Mouse (Mus musculus): Measurements from ENCODE around the gene Zbtb25. TPM values are rescaled to one million over a fixed set of nuclear protein-coding genes. Genes with fewer than 3 reads are reported as not detected.

Zbtb25 gene
- polyA plus RNA-seq, 1 experiment from 2014 or later: 18.4 TPM

DNA sequence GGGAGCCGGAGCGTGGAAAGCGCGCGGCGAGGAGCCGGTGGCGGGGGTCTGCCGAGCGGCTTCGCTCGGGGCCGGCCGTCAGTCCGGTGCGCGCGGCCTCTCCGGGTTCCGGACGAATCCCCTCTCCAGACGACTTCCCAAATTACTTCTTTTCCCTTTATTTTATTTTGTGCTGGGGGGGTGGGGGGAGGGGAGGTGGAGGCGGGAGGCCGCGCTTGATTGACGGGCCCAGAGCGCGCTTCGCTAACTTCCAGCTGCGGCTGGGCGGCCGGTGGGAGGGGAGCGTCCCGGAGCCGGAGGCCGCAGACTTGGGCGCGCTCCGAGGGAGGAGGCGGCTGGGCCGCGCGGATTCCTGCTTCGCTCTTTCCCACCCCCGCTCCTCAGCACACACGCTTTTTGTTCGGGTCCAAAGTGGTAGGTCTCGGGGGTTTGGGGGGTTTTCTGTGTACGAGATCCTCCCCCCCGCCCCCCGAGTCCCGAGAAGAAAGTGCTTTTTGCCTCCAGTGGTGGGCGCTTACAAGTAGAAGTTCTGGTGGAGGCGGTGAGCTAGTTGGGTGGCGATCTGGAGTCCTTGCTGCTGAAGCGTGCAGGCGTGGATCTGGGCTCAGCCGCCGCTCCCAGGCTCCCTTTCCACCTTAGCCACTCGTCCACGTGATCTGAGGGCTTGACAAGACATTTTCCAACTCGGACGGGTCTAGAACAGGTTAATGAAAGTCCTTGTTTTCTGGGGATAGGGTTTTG is 1.6 kb upstream of the Zbtb25 start:
- peaks cover 19% of the 10 kb centered on the region for H3K4me1 ChIP-seq (ENCODE audit: insufficient read depth)
- no peaks in the 10 kb centered on the region for H3K9me3 ChIP-seq (ENCODE audit: low read depth, low read length)
- no peaks in the 10 kb centered on the region for H3K27me3 ChIP-seq (ENCODE audit: insufficient read depth, low read length)
- DNase-seq (peak; percentile 90), ATAC-seq (ENCODE audit: insufficient read depth) (peak; percentile 61)
- H3K4me3 ChIP-seq (ENCODE audit: low read depth, low read length): peak overlapping the region; percentile 89
- H3K27ac ChIP-seq (ENCODE audit: low read depth): peak overlapping the region; percentile 100
- peak overlapping the region; percentile 78 for H3K4me2 ChIP-seq
- under 1% methylated on average over 61 of the region's 63 CpGs for WGBS
- H3K9ac ChIP-seq: peak overlapping the region; percentile 99
- TF ChIP-seq CTCF (IDR thresholded peaks at IDR 0.05; ENCODE audit: low read depth): 0 out of 2 replicates have a peak, but pooled peaks have one; percentile 17
- no peaks in the 10 kb centered on the region for H3K36me3 ChIP-seq (ENCODE audit: insufficient read depth)

DNA sequence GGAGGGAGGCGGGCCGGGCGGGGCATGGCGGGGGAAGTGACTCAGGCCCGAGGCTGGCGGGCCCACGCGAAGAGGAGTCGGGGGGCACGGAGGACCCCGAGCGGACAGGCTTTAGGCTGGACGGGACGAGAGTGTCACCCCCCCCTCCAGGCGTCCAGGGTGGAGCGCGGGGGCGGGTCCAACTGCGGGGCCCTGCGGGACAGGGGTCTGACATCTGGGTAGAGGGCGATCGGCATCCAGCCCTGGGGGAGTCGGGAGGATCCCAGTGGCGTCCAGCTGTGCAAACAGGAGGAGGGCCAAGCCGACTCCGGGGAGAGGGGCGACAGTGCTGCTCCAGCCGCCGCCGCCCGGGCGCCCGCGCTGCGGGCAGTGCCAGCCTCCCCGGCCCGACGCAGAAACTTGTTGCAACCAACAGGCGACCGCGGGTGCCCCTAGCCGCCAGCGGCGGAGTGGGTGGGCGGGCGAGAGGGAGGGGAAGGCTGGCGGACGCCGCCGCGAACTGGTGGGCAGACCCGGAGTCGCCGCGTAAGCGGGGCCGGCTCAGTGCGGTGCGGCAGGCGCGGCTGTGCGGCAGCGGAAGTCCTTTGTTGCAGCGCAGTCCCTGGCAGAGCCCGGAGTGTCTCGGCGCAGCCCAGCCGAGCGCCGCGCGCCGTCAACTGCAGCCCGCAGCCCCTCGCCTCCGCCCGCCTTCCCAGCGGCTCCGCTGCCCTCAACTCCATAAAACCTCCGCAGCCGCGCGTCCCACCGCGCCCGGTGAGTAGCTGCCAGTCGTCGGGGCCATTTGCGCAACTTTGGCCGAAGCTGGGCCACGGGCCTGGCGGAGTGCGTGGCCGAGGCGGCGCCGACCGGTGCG is 802 bp upstream of the Zbtb25 start, which contains the start of gene Zbtb1:
Zbtb1 (plus strand) TSS at position 289 of the 853 bp plus-strand sequence.
- Histone ChIP-seq H3K27ac (ENCODE audit: low read depth) (peak within 1 kb of the TSS; percentile 100), H3K36me3 (ENCODE audit: insufficient read depth) (no peaks in the 10 kb centered on the region), H3K4me3 (ENCODE audit: low read depth, low read length) (peak within 1 kb of the TSS; percentile 89), H3K9me3 (ENCODE audit: low read depth, low read length) (no peaks in the 10 kb centered on the region), H3K4me1 (ENCODE audit: insufficient read depth) (peaks cover 19% of the 10 kb centered on the region), H3K4me2 (peak within 1 kb of the TSS; percentile 78), H3K27me3 (ENCODE audit: insufficient read depth, low read length) (no peaks in the 10 kb centered on the region), H3K9ac (peak within 1 kb of the TSS; percentile 99)
- no peak for TF ChIP-seq CTCF (IDR thresholded peaks at IDR 0.05; ENCODE audit: low read depth)
- ATAC-seq (ENCODE audit: insufficient read depth) (peak; percentile 70), DNase-seq (peak; percentile 84)
- WGBS: under 1% methylated on average over 93 of the region's 99 CpGs

DNA sequence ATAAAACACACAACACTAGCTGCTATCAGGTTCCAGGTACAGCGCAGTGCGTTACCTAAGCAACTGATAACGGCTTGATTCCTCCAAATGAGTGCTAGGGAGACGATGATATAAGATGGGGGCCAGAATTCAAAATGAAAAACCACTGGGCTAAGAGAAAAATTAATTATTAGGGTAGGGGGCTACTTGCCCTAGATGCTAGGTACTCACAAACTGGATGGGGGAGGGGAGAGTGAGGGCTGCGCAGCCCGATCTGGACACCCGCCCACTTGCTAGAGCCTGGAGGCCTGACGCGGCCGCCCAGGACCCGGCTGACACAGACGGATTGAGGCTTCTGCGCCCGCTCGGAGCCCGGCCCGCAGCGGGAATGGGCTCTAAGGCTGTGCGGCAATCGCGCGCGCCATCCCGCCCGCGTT is 604 bp downstream of the Zbtb25 start:
- DNase-seq (peak; percentile 81), ATAC-seq (ENCODE audit: insufficient read depth) (peak; percentile 35)
- WGBS: 0% methylated on average over 26 of the region's 26 CpGs

DNA sequence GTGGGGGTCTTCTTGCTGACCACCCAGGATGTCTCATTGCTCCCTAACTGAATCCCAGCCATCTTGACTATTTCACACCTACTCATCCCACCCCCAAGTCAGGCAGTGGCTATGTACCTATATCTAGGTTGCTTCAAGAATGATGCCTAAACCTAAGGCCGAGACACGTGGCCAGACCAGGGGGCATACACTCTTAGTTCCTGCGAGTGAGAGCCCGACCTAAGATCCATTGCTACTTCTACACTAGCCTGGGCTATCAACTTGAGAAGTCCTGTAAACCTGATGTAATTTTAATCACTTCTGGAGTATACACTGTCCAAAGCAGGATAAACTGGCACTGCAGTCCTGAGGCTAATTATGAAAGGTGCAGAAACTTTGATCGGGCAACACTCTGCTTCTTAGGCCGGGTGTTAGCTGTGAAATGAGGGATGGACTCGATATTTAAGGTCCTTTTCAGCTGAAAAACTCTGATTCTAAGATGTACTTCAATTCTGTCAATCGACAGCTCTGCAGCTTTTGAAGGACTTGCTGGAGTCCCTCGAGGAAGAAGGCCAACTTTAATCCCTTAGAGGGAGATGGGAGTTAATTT is 1.1 kb downstream of the Zbtb25 start:
- DNase-seq (no peak), ATAC-seq (ENCODE audit: insufficient read depth) (no peak)
- Histone ChIP-seq H3K9ac (peak overlapping the region; percentile 99), H3K27me3 (ENCODE audit: insufficient read depth, low read length) (no peaks in the 10 kb centered on the region), H3K4me1 (ENCODE audit: insufficient read depth) (peaks cover 19% of the 10 kb centered on the region), H3K4me2 (peak overlapping the region; percentile 78), H3K9me3 (ENCODE audit: low read depth, low read length) (no peaks in the 10 kb centered on the region), H3K4me3 (ENCODE audit: low read depth, low read length) (peak overlapping the region; percentile 89), H3K27ac (ENCODE audit: low read depth) (peak overlapping the region; percentile 100), H3K36me3 (ENCODE audit: insufficient read depth) (no peaks in the 10 kb centered on the region)
- WGBS: 7% methylated on average over 9 of the region's 9 CpGs
- no peak for TF ChIP-seq CTCF (IDR thresholded peaks at IDR 0.05; ENCODE audit: low read depth)

More for the DNA sequence above, 604 bp downstream of the Zbtb25 start:
- Histone ChIP-seq H3K9me3 (ENCODE audit: low read depth, low read length) (no peaks in the 10 kb centered on the region), H3K4me1 (ENCODE audit: insufficient read depth) (peaks cover 19% of the 10 kb centered on the region), H3K36me3 (ENCODE audit: insufficient read depth) (no peaks in the 10 kb centered on the region), H3K4me2 (peak overlapping the region; percentile 78), H3K27ac (ENCODE audit: low read depth) (peak overlapping the region; percentile 100), H3K4me3 (ENCODE audit: low read depth, low read length) (peak overlapping the region; percentile 89), H3K27me3 (ENCODE audit: insufficient read depth, low read length) (no peaks in the 10 kb centered on the region), H3K9ac (peak overlapping the region; percentile 99)
- no peak for TF ChIP-seq CTCF (IDR thresholded peaks at IDR 0.05; ENCODE audit: low read depth)

GRCm38 (mm10) chr12:76367096-76367995 is 2.1 kb downstream of the Zbtb25 start:
- no peak for TF ChIP-seq CTCF (IDR thresholded peaks at IDR 0.05; ENCODE audit: low read depth)
- Histone ChIP-seq H3K9ac (peak overlapping the region; percentile 99), H3K27me3 (ENCODE audit: insufficient read depth, low read length) (no peaks in the 10 kb centered on the region), H3K9me3 (ENCODE audit: low read depth, low read length) (no peaks in the 10 kb centered on the region), H3K4me3 (ENCODE audit: low read depth, low read length) (peak overlapping the region; percentile 89), H3K4me2 (peak overlapping the region; percentile 78), H3K4me1 (ENCODE audit: insufficient read depth) (peaks cover 14% of the 10 kb centered on the region), H3K27ac (ENCODE audit: low read depth) (peak overlapping the region; percentile 52; the same call in 1 of the 2 replicates), H3K36me3 (ENCODE audit: insufficient read depth) (no peaks in the 10 kb centered on the region)
- DNase-seq: peak; percentile 62
- no peak for ATAC-seq (ENCODE audit: insufficient read depth)
- WGBS: 23% methylated on average over 14 of the region's 14 CpGs

GRCm38 (mm10) chr12:76366276-76366675 is 3.1 kb downstream of the Zbtb25 start:
- no peak for DNase-seq
- no peak for ATAC-seq (ENCODE audit: insufficient read depth)
- Histone ChIP-seq H3K27me3 (ENCODE audit: insufficient read depth, low read length) (no peaks in the 10 kb centered on the region), H3K27ac (ENCODE audit: low read depth) (no peak overlapping the region), H3K36me3 (ENCODE audit: insufficient read depth) (no peaks in the 10 kb centered on the region), H3K9me3 (ENCODE audit: low read depth, low read length) (no peaks in the 10 kb centered on the region), H3K4me2 (no peak overlapping the region), H3K9ac (no peak overlapping the region), H3K4me1 (ENCODE audit: insufficient read depth) (peaks cover 9% of the 10 kb centered on the region), H3K4me3 (ENCODE audit: low read depth, low read length) (no peak overlapping the region)
- TF ChIP-seq CTCF (IDR thresholded peaks at IDR 0.05; ENCODE audit: low read depth): no peak
- WGBS: 81% methylated on average over 3 of the region's 3 CpGs
